Mouse (Mus musculus) right cerebral cortex, postnatal 4 days (tissue): ENCODE data around the gene Snx14.
A peak's percentile ranks its signal among the peaks of the same experiment; 100 is the strongest.

ENCODE experiments used
- DNase-seq: peaks from one replicate; pipeline ENCODE4 v3.0.0-alpha.2; 2022

Gene Snx14

GRCm38 (mm10) chr9:88340819-88341218 is 97.9 kb downstream of the Snx14 start:
- DNase-seq = no peak

- DNase-seq = no peak
Observed at GRCm38 (mm10) chr9:88335839-88336238, 102.9 kb downstream of the Snx14 start.

DNA sequence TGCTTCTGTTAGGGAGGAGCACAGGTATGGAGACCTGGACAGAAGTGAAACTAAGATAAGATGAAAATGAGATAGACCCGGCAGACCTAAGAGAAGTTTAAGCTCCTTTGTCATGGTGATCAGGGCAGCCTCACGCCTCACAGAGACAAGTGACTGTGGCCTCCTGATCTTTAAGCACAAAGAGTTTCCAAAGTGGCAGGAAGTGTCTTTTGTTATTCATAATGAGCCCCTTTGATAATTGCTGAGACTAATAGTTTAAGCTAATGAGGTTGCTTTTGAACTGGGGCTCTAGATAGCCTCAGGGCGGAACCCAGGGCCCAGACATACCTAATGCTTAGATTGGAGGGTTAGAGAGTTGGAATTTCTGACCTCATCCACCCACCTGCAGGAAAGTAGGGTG is 106.3 kb downstream of the Snx14 start:
- DNase-seq = no peak

DNA sequence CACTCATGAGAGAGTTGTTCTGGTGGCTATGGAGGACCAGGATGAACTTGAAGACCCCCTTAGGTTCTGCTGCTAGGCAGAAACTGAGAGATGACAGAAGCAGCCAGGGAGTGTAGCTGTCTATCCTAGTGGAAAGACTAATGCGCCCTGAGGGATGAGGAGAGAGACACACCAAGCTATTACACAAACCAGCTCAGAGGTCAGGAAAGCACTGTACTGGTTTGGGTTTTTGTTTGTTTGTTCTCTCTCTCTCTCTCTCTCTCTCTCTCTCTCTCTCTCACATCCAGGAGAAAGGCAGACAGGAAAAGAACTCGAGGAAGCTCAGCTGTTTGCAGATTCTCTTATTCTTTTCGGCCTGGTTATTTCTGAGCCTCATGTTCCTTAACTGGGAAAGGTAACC is 108.4 kb downstream of the Snx14 start:
- no peak for DNase-seq

- DNase-seq = no peak
Observed at GRCm38 (mm10) chr9:88329166-88329748, 109.5 kb downstream of the Snx14 start.

DNA sequence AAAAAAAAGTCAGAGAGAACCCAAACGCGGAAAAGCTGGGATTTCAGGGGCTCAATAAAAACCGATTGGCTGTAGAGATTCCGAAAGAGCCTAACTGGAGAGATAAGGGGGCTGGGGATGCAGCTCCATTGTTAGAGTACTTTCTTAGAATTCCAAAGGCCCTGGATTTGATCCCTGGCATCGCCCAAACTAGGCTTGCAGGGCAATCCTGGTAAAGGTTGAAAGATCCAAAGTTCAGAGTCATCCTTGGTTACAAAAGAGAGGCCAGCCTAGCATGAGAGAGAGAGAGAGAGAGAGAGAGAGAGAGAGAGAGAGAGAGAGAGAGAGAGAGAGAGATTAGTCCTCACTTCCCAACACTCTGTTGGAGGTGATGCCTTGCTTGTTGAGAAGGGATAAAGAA is 110.1 kb downstream of the Snx14 start:
- no peak for DNase-seq

DNA sequence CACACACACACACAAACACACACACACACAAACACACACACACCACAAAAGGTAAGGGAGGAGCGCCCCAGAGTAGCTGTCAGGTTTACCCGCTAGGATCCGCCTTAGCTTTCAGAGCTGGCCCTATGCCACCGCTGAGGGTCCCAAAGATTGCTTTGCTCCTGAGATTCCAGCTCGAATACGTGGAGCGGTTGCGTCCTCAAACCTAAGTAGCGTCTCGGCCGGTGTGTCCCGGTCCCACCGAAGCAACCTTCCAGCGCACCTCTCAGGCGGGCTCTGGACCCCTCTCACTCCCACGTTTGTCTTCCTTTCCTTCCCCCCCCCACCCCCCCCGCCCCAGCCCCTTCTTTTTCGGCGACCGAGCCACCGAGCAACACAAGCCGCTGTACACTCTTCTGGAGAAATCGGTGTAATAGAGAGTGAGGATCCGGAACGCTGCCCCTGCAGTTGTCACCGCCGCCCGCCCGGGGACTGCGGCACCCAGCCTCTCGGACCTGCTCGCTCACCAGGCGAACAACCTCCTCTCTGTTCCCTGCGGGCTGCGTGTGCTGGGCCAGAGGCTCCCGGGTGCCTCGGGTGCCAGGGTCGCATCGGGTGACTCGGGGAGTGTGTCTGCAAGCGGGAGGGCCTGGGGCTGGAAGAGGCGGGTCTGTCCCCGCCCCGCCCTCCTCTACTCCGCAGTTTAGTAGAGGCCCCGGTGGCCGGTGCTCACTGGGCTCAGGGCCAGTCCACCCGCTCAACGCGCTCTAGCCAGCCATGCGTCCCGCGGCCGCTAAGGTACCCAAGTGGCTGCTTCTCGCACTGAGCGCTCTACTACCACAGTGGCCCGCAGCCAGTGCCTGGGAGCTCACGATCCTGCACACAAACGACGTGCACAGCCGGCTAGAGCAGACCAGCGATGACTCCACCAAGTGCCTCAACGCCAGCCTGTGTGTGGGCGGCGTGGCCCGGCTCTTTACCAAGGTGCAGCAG is 111.5 kb downstream of the Snx14 start, which contains the start of gene Nt5e:
Gene Nt5e (plus strand): TSS at position 268 of the 972 bp plus-strand sequence.
- DNase-seq = peak; percentile 67
